Mouse (Mus musculus) thymus, postnatal 0 days (tissue): Measurements from ENCODE around the gene Skap2. TPM values are rescaled to one million over a fixed set of nuclear protein-coding genes. Genes with fewer than 3 reads are reported as not detected.
A peak's percentile ranks its signal among the peaks of the same experiment; 100 is the strongest.

ENCODE experiments used
- DNase-seq: peaks from one replicate; pipeline ENCODE4 v3.0.0-alpha.2; 2015; ENCODE audit warnings: low spot score
- polyA plus RNA-seq: library from polyadenylated mRNA; unstranded; fragments of >200 nt; fragmentation: Nextera tagmentation; extraction: Ambion mirVana; gene quantifications from 2 replicates; pipeline ENCODE4 v1.2.1, GENCODE M21; 2015

The Skap2 gene
- polyA plus RNA-seq, 1 experiment from 2014 or later = 24.6 TPM

DNA sequence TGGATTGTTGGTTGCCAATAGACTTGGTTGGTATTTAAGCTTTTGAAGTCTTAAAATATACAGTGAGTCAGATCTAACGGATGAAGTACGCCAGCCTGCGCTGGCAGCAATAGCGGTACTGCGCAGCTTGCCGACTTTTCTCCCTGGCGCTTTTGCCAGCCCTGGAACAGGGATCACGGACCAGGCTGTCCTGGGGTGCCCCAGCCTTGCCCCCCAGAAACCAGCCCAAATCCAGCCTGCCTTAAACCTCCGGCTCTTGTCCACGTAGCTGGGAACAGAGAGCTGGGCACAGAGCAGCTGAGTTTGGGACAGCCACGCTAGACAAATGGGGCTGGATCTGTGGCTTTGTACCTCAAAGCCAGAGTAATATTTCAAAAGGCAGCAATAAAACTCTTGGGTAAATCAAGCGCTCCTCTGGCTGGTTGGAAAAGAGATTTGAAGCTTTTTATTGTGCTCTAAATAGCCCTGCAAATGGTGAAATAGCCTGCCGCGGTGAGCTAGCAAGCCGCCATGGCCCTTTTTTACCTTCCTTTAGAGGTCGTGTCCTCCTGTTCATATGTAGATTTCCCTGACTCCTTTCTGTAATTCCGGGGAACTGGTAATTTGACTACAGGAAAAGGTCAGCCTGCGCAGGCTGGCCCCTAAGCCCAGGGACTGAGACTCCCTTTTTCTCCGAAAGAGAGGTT, 6.2 kb downstream of the Skap2 start:
- DNase-seq = no peak

DNA sequence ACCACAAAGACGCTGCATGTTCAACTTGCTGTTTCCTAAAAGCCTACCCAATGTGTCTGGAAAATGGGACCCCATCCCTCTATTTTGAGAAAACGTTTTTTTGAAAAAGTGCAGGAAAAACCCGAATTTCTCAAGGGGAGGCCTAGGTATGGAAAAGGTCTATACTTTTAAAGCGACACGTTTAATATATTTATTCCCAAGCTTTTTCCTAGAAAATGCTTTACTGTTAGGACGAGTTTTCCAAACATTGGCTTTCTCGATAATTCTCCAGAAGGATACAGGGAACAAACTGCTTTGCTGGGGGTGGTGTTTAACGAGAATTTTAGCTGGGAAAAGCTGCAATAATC, 6.8 kb downstream of the Skap2 start:
- no peak for DNase-seq

DNA sequence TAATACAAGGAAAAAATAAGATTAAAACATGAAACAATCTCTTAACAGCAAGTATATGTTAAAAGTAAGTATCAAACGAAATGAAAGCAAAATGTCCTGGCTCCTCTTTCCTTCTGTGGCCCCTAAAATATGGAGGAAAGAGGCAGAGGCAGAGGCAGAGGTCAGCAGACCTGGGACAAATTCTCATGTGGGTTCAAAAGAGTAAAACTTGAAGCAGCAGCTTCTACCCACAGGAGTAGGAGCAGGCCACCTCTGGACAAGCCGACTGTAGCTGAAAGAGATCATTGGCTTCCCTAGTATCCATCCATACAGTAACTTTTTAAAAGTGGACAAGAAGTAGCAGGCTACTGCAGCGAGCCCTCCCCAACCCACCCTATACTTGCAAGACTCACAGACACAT, 7.4 kb downstream of the Skap2 start:
- DNase-seq = no peak

- peak; percentile 16 for DNase-seq
Observed at GRCm38 (mm10) chr6:52002676-52003075, 9.7 kb downstream of the Skap2 start.

GRCm38 (mm10) chr6:51999157-51999478, 13.2 kb downstream of the Skap2 start:
- DNase-seq = no peak

DNA sequence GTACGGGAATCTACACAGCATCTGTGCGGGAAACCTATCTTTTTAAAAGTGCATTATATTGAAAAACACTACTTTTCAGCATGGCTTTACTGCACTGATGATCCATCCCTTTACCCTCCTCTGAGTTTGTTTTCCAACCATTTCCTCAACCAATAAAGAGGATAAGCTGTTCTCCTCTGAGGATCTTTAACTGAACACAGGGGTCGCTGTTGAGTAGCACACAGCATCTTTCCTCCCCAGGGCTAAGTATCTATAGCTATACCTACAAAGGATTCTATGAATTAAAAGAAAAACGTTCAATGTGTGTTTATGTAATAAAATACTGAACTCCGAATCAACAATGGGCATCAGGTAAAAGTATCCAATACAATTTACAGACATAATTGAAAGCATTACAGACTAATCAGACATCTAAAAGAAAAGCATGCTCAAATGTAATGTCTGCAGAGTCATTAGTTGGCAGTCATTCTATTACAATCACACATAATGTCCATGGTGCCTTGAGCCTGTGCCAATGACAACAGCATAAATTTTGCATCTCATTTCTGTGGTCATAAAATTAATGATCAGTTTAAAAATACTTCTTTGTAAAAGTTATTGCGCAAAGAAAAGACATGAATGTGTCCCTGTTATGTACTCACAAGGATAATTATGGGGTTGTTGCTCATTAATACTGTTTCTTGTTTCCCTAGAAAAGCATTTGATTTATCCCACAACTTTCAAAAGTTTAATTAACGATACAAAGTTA, 13.8 kb downstream of the Skap2 start:
- DNase-seq = peak; percentile 8

DNA sequence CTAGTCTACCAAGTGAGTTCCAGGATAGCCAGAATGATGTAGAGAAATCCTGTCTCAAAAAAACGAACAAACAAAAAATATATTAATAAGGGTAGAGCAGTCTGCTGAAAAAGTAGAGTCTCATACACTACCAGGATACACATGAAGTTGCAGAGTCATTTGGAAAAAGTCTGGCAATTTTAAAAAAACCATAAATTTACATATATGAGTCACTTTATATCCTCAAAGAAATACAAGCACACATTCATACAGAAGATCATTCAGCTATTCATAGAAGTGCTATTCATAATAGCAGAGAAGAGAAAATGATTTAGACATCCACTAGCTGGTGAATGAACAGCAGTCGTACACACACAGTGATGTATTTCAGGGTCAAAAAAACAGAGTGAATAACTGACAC, 24.4 kb downstream of the Skap2 start:
- DNase-seq = no peak

GRCm38 (mm10) chr6:51977638-51978037, 34.7 kb downstream of the Skap2 start:
- no peak for DNase-seq

- no peak for DNase-seq
Observed at GRCm38 (mm10) chr6:51975751-51976150, 36.6 kb downstream of the Skap2 start.

DNA sequence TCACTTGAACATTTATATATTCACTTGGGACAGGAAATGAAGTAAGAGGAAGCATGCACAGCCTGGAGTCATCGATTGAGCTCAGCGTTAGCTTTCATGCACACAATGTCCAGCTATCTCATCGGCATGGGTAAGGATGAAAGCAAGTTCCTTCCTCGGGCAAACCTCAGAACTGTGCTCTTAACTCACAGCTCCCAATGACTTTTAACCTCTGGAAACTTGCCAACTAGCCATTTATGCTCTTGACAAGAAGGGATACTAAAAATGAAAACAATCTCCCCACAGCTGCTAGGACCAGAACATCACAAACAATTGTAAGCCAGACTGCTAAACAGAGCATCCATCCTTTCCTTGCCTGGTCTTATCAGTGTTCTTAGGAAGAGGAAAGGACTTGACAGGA, 53.4 kb downstream of the Skap2 start:
- DNase-seq = no peak

- no peak for DNase-seq
Observed at GRCm38 (mm10) chr6:51956048-51956792, 56.1 kb downstream of the Skap2 start.

DNA sequence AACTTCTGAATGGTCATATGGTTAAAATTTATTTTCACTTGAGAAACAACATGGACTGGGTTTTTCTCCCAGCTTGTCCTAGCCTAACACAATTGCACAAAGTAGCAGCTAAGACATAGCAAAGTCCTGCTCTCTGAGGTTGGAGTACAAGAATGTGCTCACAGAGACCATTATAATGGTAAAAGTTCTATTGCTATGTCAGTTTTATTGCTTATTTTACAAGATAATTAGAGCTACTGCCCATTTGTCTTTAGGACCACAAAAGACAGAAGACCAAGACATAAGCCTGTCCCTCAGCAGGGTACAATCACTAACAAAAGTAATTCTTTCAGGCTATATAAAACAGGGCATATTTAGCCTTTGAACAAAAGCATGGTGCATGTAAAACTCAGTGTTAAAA, 64.7 kb downstream of the Skap2 start:
- DNase-seq = no peak

GRCm38 (mm10) chr6:51944916-51945315, 67.4 kb downstream of the Skap2 start:
- no peak for DNase-seq

DNA sequence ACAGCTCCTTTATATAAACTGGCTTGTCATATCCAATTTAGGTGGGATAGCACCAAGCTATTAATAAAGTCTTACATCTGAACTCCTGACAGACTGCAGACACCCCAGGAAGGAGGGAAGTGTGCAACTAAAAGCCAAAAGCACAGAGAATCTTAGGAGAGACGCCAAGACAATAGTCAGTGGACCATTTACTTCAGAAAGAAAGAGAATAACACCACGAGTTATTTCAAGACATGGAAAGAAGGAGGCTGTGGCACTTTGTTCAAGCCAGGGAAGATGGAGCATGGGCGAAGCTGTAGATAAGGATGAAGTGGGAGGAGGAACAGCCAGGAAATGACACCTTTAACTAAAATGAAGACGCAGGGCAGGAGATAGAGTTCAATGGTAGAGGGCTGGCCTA, 78.4 kb downstream of the Skap2 start:
- DNase-seq = no peak

DNA sequence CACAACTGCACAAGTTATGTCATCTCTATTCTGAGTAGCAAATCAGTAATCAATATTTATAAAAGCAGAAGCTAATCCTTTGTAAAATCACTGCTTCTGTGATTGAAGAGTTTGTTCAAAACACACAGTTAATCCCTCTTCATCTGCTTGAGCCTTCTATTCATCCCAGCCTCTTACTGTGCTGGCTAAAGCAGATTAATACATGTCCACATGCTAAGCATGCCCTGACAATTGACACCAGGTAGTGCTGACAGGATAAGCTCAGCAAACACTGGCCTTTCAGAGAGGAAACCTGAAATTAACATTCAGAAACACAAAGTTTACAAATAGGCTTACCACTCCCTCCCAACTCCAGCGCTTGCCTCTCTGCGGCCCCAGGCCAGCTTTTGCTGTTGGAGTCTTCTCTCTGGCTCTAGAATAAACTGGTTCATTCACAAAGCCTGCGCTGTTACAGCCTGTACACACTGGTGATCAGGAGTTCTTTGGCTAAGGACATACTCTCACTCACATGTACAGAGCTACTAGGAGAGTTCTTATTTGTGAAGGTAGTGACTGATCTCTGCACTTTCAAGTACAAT, 79.2 kb downstream of the Skap2 start:
- DNase-seq = no peak

- no peak for DNase-seq
Observed at GRCm38 (mm10) chr6:51927101-51927500, 85.2 kb downstream of the Skap2 start.

DNA sequence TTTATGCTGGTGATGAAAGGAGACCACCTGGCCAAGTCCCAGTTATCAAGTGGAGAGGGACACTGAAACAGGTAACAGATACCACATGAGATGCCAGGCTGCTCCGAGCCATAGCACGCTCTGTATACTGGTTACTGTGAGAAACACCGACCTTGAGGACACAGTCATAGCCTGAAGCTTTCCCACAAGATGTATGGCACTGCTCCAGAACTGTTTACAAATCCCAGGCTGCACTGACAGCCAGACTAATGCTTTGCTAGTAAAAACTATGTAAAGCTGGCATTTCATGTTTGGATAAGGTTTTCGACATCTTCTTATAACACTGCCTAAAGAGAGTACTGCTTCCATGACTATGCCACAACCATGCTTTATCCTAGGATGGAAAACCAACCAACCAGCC, 90.5 kb downstream of the Skap2 start:
- no peak for DNase-seq

DNA sequence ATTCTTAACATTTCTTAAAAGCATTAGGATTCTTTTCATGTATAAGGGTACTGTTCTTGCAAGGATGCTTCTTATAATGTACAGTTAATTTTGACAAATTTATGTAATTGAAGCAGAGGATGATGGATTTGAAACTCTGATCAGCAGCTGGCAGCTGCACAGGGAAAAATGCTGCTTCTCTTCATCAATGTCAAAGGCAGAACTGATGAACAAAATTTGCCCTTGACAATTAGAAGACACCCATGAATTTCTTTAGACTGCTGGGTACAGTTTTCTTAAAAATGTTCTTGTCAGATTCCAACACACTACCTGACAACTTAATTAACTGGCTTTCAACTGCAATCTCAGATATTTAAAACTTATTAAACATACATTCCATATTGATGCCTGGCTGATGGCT, 103.9 kb downstream of the Skap2 start:
- DNase-seq = no peak

GRCm38 (mm10) chr6:51905659-51906058, 106.7 kb downstream of the Skap2 start:
- no peak for DNase-seq

DNA sequence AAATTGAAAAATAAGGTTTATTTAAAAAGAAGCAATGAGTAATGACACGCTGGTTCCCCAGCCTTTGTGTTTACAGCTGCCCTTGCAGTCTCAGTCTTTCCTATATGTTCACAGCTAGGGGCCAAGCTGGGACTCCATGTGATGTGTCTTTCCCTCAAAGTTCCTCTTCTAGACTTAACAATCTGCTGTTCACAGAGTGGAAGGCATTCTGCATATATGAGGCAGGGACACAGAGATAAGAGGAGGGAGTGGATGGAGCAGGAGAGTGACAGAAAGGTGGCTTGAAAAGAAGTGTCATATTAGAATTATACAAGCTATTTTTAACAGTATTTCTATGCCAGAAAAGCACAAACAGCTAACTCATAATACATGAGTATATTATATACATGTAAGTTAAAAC, 110.8 kb downstream of the Skap2 start:
- no peak for DNase-seq

GRCm38 (mm10) chr6:51898318-51898994, 113.9 kb downstream of the Skap2 start:
- no peak for DNase-seq

DNA sequence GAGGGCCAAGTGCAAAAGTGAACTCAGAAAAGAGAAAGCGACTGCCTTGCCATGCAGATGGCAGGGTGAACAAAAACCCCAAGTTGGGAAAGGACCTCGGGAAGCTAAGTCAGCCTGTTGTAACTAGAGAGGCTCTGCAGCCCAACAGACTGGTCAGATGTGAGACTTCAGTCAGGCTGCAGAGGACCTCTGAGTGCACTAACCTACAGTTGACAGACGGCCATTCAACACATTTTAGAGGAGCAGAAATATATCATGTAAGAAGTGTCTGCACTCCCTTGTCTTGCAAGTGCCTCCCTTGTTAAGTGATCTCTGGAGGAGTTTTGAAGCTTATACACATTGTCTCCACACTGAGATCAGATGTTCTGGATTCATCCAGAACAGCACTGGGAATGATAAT, 116.6 kb downstream of the Skap2 start:
- DNase-seq = no peak
